Mouse (Mus musculus): ENCODE results near the gene Gm28363.
"Not testable (repeated sequence)": the region's sequence is repeated elsewhere in the genome, so short reads cannot be mapped to it uniquely, and the experiment has no call there.

Gm28363 gene

GRCm38 (mm10) chr1:117696831-117697230, at the start of gene Gm28363:
TSS of gene Gm28363 (plus strand) at chr1:117697131.
- DNase-seq (ENCODE audit: low read depth, low spot score) = not testable (repeated sequence)

- DNase-seq (ENCODE audit: low read depth, low spot score) = not testable (repeated sequence)
Measured at GRCm38 (mm10) chr1:117650236-117650635, 46.7 kb upstream of the Gm28363 start.
